Mouse (Mus musculus) pancreas, adult 10 weeks (tissue): ENCODE results near the gene Hes5. TPM values are rescaled to one million over a fixed set of nuclear protein-coding genes. Genes with fewer than 3 reads are reported as not detected.

Experiments
- polyA plus RNA-seq: library from polyadenylated mRNA; stranded (reverse); fragments of 350-450 nt; fragmentation: Illumina TruSeq; extraction: RNeasy Lipid Tissue Mini Kit (QIAGEN cat#74804); gene quantifications from one replicate; pipeline ENCODE4 v1.2.3, GENCODE M21; 2015; ENCODE audit warnings: low read depth, low replicate concordance; ENCODE audit not compliant: insufficient read depth

Gene Hes5
- polyA plus RNA-seq = not detected

GRCm38 (mm10) chr4:154960690-154961225 is at the start of gene Hes5:
Hes5 (plus strand) TSS chr4:154960923.

GRCm38 (mm10) chr4:154928395-154929087 is 32.2 kb upstream of the Hes5 start, which contains the start of gene Tnfrsf14:
Tnfrsf14 (minus strand) TSS chr4:154928563.

GRCm38 (mm10) chr4:154963901-154964580 is 3.3 kb downstream of the Hes5 start, which contains the start of gene Pank4:
Pank4 (plus strand) TSS chr4:154964123.

Other genes starting within 250 kb of the Hes5 start
- gene Ttc34, start 123.5 kb upstream of the Hes5 start, polyA plus RNA-seq = not detected
- gene Mmel1, start 91.3 kb upstream of the Hes5 start, polyA plus RNA-seq = not detected
- 8.4 TPM for gene Fam213b, start 61.8 kb upstream of the Hes5 start, polyA plus RNA-seq
- 1.5 TPM for gene Tnfrsf14, start 32.4 kb upstream of the Hes5 start, polyA plus RNA-seq
- 13.5 TPM for gene Pank4, start 3.2 kb downstream of the Hes5 start, polyA plus RNA-seq
- 0.98 TPM for gene Plch2, start 95.9 kb downstream of the Hes5 start, polyA plus RNA-seq
- 4.4 TPM for gene Pex10, start 106.1 kb downstream of the Hes5 start, polyA plus RNA-seq
- 28.9 TPM for gene Rer1, start 125.5 kb downstream of the Hes5 start, polyA plus RNA-seq
- gene Morn1, start 125.7 kb downstream of the Hes5 start, polyA plus RNA-seq = 1.4 TPM